Mouse (Mus musculus) ES-E14 (cell line): ENCODE data around the gene Tmem141.

Experiments used
- CHD2 ChIP-seq: IDR thresholded peaks from 2 replicates; pipeline ENCODE4 v1.6.1; 2014; ENCODE audit warnings: mild to moderate bottlenecking, low read depth, low read length, inconsistent platforms
- HCFC1 ChIP-seq: IDR thresholded peaks from 2 replicates; pipeline ENCODE4 v1.6.1; 2012; ENCODE audit warnings: low read length, inconsistent platforms, borderline replicate concordance; ENCODE audit not compliant: insufficient read depth
- ZC3H11A ChIP-seq: IDR thresholded peaks from 2 replicates; pipeline ENCODE4 v1.6.1; 2012; ENCODE audit warnings: low read depth, mild to moderate bottlenecking, inconsistent platforms, low read length, borderline replicate concordance

- TF ChIP-seq HCFC1 (no peak), CHD2 (no peak), ZC3H11A (no peak)
Observed at GRCm38 (mm10) chr2:25600037-25600436, 21.8 kb downstream of the Tmem141 start.
